Mouse (Mus musculus): ENCODE data around the gene Wdr90. TPM values are rescaled to one million over a fixed set of nuclear protein-coding genes. Genes with fewer than 3 reads are reported as not detected.

Gene Wdr90
- polyA plus RNA-seq, 1 experiment from 2014 or later: 27.7 TPM

- in situ Hi-C loops (cut with MboI; ENCODE audit: low pct_unique_long_range_greater_than_20kb): no loop called here
- DNase-seq (ENCODE audit: low read depth, low spot score) (no peak), ATAC-seq (no peak)
- TF ChIP-seq CTCF (IDR thresholded peaks at IDR 0.05): no peak
- no peaks in the 10 kb centered on the region for H3K27me3 ChIP-seq
- ChIA-PET POLR2A (interaction anchor here (1.1 to 2.5 kb wide), 4 partner anchors 8 to 37 kb away, joined by 3 to 11 read pairs (median 6); partner anchors contain the start of gene Wdr24), CTCF (interaction anchor here (2.1 kb wide), 1 partner anchor 9 kb away, joined by 8 read pairs; the partner anchor contains the start of gene Wdr24)
Measured at GRCm38 (mm10) chr17:25831451-25832281, 29.6 kb downstream of the Wdr90 start.

GRCm38 (mm10) chr17:25830806-25831431 is 30.4 kb downstream of the Wdr90 start:
- no peak for TF ChIP-seq CTCF (IDR thresholded peaks at IDR 0.05)
- in situ Hi-C loops (cut with MboI; ENCODE audit: low pct_unique_long_range_greater_than_20kb): no loop called here
- H3K27me3 ChIP-seq: no peaks in the 10 kb centered on the region
- ChIA-PET CTCF (interaction anchor here (2.1 kb wide), 1 partner anchor 8 kb away, joined by 8 read pairs; the partner anchor contains the start of gene Wdr24), POLR2A (interaction anchor here (1.2 to 2.5 kb wide), 2 partner anchors 7 to 14 kb away, joined by 6 to 11 read pairs; partner anchors contain the start of gene Wdr24)
- no peak for ATAC-seq
- no peak for DNase-seq (ENCODE audit: low read depth, low spot score)

- ChIA-PET CTCF (no interaction called here), POLR2A (no interaction called here)
- DNase-seq (ENCODE audit: low read depth, low spot score) (no peak), ATAC-seq (no peak)
- no peak for TF ChIP-seq CTCF (IDR thresholded peaks at IDR 0.05)
- no peaks in the 10 kb centered on the region for H3K27me3 ChIP-seq
- in situ Hi-C loops (cut with MboI; ENCODE audit: low pct_unique_long_range_greater_than_20kb): no loop called here
Measured at GRCm38 (mm10) chr17:25830200-25830753, 31.0 kb downstream of the Wdr90 start.

- no peaks in the 10 kb centered on the region for H3K27me3 ChIP-seq
- DNase-seq (ENCODE audit: low read depth, low spot score): no peak
- ATAC-seq: no peak
- ChIA-PET CTCF (no interaction called here), POLR2A (no interaction called here)
- no peak for TF ChIP-seq CTCF (IDR thresholded peaks at IDR 0.05)
- in situ Hi-C loops (cut with MboI; ENCODE audit: low pct_unique_long_range_greater_than_20kb): no loop called here
Measured at GRCm38 (mm10) chr17:25829558-25830017, 31.7 kb downstream of the Wdr90 start.

GRCm38 (mm10) chr17:25828712-25829557 is 32.4 kb downstream of the Wdr90 start, which contains the start of gene Jmjd8:
TSS of gene Jmjd8 (plus strand) at chr17:25828867.
- no peak for DNase-seq (ENCODE audit: low read depth, low spot score)
- H3K27me3 ChIP-seq: no peaks in the 10 kb centered on the region
- no peak for ATAC-seq
- in situ Hi-C loops (cut with MboI; ENCODE audit: low pct_unique_long_range_greater_than_20kb): no loop called here
- CTCF ChIA-PET: no interaction called here
- no peak for TF ChIP-seq CTCF (IDR thresholded peaks at IDR 0.05)
- POLR2A ChIA-PET: interaction anchor here (1.1 kb wide), 1 partner anchor 46 kb away, joined by 3 read pairs; the partner anchor contains the start of gene Mettl26

GRCm38 (mm10) chr17:25828223-25828594 is 33.1 kb downstream of the Wdr90 start:
- ChIA-PET POLR2A (interaction anchor here (0.7 to 1.1 kb wide), 2 partner anchors 9 to 46 kb away, joined by 3 to 4 read pairs; partner anchors contain the start of genes Mettl26 and Rhbdl1), CTCF (no interaction called here)
- in situ Hi-C loops (cut with MboI; ENCODE audit: low pct_unique_long_range_greater_than_20kb): no loop called here
- ATAC-seq (no peak), DNase-seq (ENCODE audit: low read depth, low spot score) (no peak)
- H3K27me3 ChIP-seq: no peaks in the 10 kb centered on the region
- no peak for TF ChIP-seq CTCF (IDR thresholded peaks at IDR 0.05)

- H3K27me3 ChIP-seq: no peaks in the 10 kb centered on the region
- no peak for DNase-seq (ENCODE audit: low read depth, low spot score)
- in situ Hi-C loops (cut with MboI; ENCODE audit: low pct_unique_long_range_greater_than_20kb): no loop called here
- ATAC-seq: no peak
- ChIA-PET CTCF (no interaction called here), POLR2A (interaction anchor here (0.7 to 1.1 kb wide), 2 partner anchors 9 to 47 kb away, joined by 3 to 4 read pairs; partner anchors contain the start of genes Mettl26 and Rhbdl1)
- no peak for TF ChIP-seq CTCF (IDR thresholded peaks at IDR 0.05)
Measured at GRCm38 (mm10) chr17:25827546-25828222, 33.6 kb downstream of the Wdr90 start.

- ChIA-PET POLR2A (no interaction called here), CTCF (no interaction called here)
- H3K27me3 ChIP-seq: no peaks in the 10 kb centered on the region
- no peak for ATAC-seq
- in situ Hi-C loops (cut with MboI; ENCODE audit: low pct_unique_long_range_greater_than_20kb): no loop called here
- TF ChIP-seq CTCF (IDR thresholded peaks at IDR 0.05): no peak
- no peak for DNase-seq (ENCODE audit: low read depth, low spot score)
Measured at GRCm38 (mm10) chr17:25827011-25827410, 34.3 kb downstream of the Wdr90 start.

GRCm38 (mm10) chr17:25825984-25826570 is 35.2 kb downstream of the Wdr90 start:
- ChIA-PET POLR2A (interaction anchor here (1.2 kb wide), 1 partner anchor 12 kb away, joined by 3 read pairs; the partner anchor contains the start of gene Rhbdl1), CTCF (no interaction called here)
- ATAC-seq (no peak), DNase-seq (ENCODE audit: low read depth, low spot score) (no peak)
- TF ChIP-seq CTCF (IDR thresholded peaks at IDR 0.05): no peak
- H3K27me3 ChIP-seq: no peaks in the 10 kb centered on the region
- in situ Hi-C loops (cut with MboI; ENCODE audit: low pct_unique_long_range_greater_than_20kb): no loop called here

Measured in Patski (cell line).